Mouse (Mus musculus) midbrain, embryonic 15.5 days (tissue): ENCODE measurements around the gene Gm884. TPM values are rescaled to one million over a fixed set of nuclear protein-coding genes. Genes with fewer than 3 reads are reported as not detected.

Experiments used
- ATAC-seq: fragments of 200-750 bp; cut with Nextera tagmentation; replicated peaks from 2 replicates; pipeline ENCODE4 v1.8.0; 2017; ENCODE audit warnings: moderate TSS enrichment
- H3K27ac ChIP-seq: fragments of 300-500 bp; sonication (generic); 2 replicates; pipeline ENCODE4 v1.5.1; 2015; ENCODE audit warnings: mild to moderate bottlenecking, inconsistent platforms
- H3K27me3 ChIP-seq: fragments of 300-500 bp; sonication (generic); replicated peaks from 2 replicates; pipeline ENCODE4 v1.6.1; 2015; ENCODE audit warnings: inconsistent platforms
- H3K36me3 ChIP-seq: fragments of 300-500 bp; sonication (generic); replicated peaks from 2 replicates; pipeline ENCODE4 v1.6.1; 2015; ENCODE audit warnings: inconsistent platforms
- H3K4me1 ChIP-seq: fragments of 300-500 bp; sonication (generic); 2 replicates; pipeline ENCODE4 v1.6.1; 2015; ENCODE audit warnings: inconsistent platforms
- H3K4me2 ChIP-seq: fragments of 300-500 bp; sonication (generic); 2 replicates; pipeline ENCODE4 v1.6.1; 2015; ENCODE audit warnings: inconsistent platforms, mild to moderate bottlenecking, moderate library complexity
- H3K4me3 ChIP-seq: fragments of 300-500 bp; sonication (generic); 2 replicates; pipeline ENCODE4 v1.5.1; 2015; ENCODE audit warnings: mild to moderate bottlenecking, inconsistent platforms
- H3K9ac ChIP-seq: fragments of 300-500 bp; sonication (generic); 2 replicates; pipeline ENCODE4 v1.6.1; 2015; ENCODE audit warnings: mild to moderate bottlenecking, inconsistent platforms
- H3K9me3 ChIP-seq: fragments of 300-500 bp; sonication (generic); 2 replicates; pipeline ENCODE4 v1.6.1; 2016; ENCODE audit warnings: inconsistent platforms
- WGBS: fragments of 180-500 bp; shearing (Covaris S2); methylation state at CpG from one replicate; pipeline ENCODE4 v1.1.7; 2015; ENCODE audit warnings: mixed read lengths; 5-methylcytosine and 5-hydroxymethylcytosine counted together
- polyA plus RNA-seq: library from polyadenylated mRNA; unstranded; fragments of >200 nt; fragmentation: Nextera tagmentation; extraction: Ambion mirVana; gene quantifications from 2 replicates; pipeline ENCODE4 v1.2.1, GENCODE M21; 2015

Gene Gm884
- polyA plus RNA-seq: not detected in 2 replicates

DNA sequence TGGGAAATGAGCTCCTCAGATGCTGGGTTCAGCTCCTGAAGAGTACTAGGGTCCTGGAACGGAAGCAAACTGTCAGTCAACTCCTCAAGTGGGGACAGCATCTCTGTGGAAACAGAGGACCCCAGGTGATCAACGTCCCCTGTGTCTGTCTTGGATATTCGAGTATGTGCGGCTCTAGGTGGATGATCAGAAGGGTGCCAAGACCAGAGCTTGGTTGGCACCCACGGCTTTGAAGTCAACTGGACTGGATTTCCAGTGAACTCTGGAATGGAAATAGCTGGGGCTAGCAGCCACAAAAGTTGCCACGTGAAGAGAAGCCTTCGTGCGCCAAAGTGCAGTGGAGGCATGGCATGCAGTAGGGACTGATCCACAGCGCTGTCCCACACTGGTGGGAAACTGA, at the start of gene Gm884:
Gene Gm884, minus strand, starts transcription at position 101 of the 400 bp plus-strand sequence.
- 83% methylated on average over 9 of the region's 9 CpGs for WGBS
- no peak within 1 kb of the TSS for H3K4me3 ChIP-seq
- no peaks in the 10 kb centered on the region for H3K27me3 ChIP-seq
- H3K4me1 ChIP-seq: no peaks in the 10 kb centered on the region
- H3K27ac ChIP-seq: no peak within 1 kb of the TSS
- no peaks in the 10 kb centered on the region for H3K36me3 ChIP-seq
- no peaks in the 10 kb centered on the region for H3K9me3 ChIP-seq
- H3K9ac ChIP-seq: no peak within 1 kb of the TSS
- no peak for ATAC-seq
- no peak within 1 kb of the TSS for H3K4me2 ChIP-seq

GRCm38 (mm10) chr11:103666907-103667426, 46.0 kb upstream of the Gm884 start:
- no peaks in the 10 kb centered on the region for H3K36me3 ChIP-seq
- peak; percentile 63; the same call in 1 of the 2 replicates for ATAC-seq
- H3K4me1 ChIP-seq: peaks cover 28% of the 10 kb centered on the region
- no peaks in the 10 kb centered on the region for H3K27me3 ChIP-seq
- H3K9ac ChIP-seq: no peak overlapping the region
- H3K27ac ChIP-seq: no peak overlapping the region
- H3K9me3 ChIP-seq: no peaks in the 10 kb centered on the region
- WGBS: 36% methylated on average over 13 of the region's 13 CpGs
- no peak overlapping the region for H3K4me3 ChIP-seq
- no peak overlapping the region for H3K4me2 ChIP-seq

DNA sequence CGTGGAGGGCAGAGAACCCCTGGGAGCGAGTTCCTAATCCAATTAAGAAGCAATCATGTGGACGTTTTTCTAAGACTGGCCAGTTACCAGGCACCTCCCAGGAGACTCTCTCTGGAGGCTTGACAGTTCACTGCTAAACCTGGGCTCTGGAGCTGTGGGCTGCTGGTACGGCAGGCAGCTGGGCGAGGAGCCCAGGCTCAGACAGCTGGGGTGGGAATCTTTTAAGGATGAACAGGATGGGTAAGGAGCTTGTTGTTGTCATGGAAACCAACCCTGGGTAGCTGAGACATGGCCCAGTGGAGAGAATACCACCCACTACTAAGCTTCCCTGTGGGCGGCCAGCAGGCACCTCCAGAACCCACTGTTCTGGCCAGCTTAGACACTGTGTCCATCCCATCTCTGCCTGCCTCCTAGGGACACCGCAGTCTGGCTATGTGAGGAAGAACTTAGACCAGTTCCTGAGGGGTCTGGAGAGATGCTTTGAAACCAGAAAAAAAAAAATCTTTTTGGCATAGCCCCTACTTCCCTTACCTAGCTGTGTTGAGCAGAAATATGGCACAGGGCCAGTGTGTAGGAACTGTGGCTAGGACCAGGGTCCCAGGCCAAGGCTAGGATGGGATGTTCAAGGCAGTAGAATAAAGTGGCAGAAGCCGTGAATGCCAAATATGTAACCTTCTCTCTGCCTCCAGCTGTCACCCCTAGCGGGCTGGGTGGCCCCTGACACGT, 45.4 kb upstream of the Gm884 start:
- peak overlapping the region; percentile 11 for H3K27ac ChIP-seq
- peak; percentile 91 for ATAC-seq

GRCm38 (mm10) chr11:103665695-103666094, 44.8 kb upstream of the Gm884 start:
- Histone ChIP-seq H3K9me3 (no peaks in the 10 kb centered on the region), H3K27me3 (no peaks in the 10 kb centered on the region; the same call in 1 of the 2 replicates), H3K4me2 (no peak overlapping the region), H3K4me3 (no peak overlapping the region), H3K27ac (peak overlapping the region; percentile 11), H3K4me1 (peaks cover 28% of the 10 kb centered on the region), H3K9ac (no peak overlapping the region; the same call in 1 of the 2 replicates), H3K36me3 (no peaks in the 10 kb centered on the region)
- ATAC-seq: no peak; the same call in 1 of the 2 replicates
- 63% methylated on average over 1 of the region's 1 CpGs for WGBS

More for the DNA sequence above, 45.4 kb upstream of the Gm884 start:
- H3K4me1 ChIP-seq: peaks cover 28% of the 10 kb centered on the region
- 11% methylated on average over 10 of the region's 10 CpGs for WGBS
- no peaks in the 10 kb centered on the region for H3K36me3 ChIP-seq
- no peak overlapping the region for H3K9ac ChIP-seq
- no peak overlapping the region for H3K4me2 ChIP-seq
- H3K4me3 ChIP-seq: no peak overlapping the region
- no peaks in the 10 kb centered on the region; the same call in 1 of the 2 replicates for H3K27me3 ChIP-seq
- H3K9me3 ChIP-seq: no peaks in the 10 kb centered on the region

DNA sequence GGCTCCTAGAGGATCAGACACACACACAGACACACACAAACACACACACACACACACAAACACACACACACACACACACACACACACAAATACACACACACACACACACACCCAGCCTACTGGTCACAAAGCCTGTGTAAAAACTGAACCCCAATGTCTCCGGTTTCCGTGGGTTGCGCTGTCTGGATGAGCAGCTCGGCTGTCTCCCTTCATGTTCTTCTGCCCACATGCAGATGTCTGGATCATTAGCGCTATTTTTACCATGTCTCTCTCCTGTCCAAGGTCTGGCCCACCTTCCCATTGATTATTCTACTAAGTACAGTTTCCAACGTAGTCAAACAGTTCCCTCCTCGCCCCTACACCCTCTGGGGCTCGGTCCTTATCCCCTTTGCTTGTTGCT, 42.2 kb upstream of the Gm884 start:
- 80% methylated on average over 8 of the region's 8 CpGs for WGBS
- Histone ChIP-seq H3K9ac (no peak overlapping the region), H3K36me3 (no peaks in the 10 kb centered on the region), H3K4me1 (peaks cover 28% of the 10 kb centered on the region), H3K4me3 (no peak overlapping the region), H3K4me2 (no peak overlapping the region), H3K27ac (no peak overlapping the region), H3K27me3 (no peaks in the 10 kb centered on the region; the same call in 1 of the 2 replicates), H3K9me3 (no peaks in the 10 kb centered on the region)
- ATAC-seq: no peak

- Histone ChIP-seq H3K27me3 (no peaks in the 10 kb centered on the region; the same call in 1 of the 2 replicates), H3K4me2 (no peak overlapping the region), H3K36me3 (no peaks in the 10 kb centered on the region), H3K4me3 (no peak overlapping the region), H3K9me3 (no peaks in the 10 kb centered on the region), H3K4me1 (peaks cover 28% of the 10 kb centered on the region), H3K27ac (no peak overlapping the region), H3K9ac (no peak overlapping the region)
- 77% methylated on average over 5 of the region's 5 CpGs for WGBS
- ATAC-seq: no peak
Observed at GRCm38 (mm10) chr11:103662546-103662945, 41.6 kb upstream of the Gm884 start.

GRCm38 (mm10) chr11:103661863-103662262, 40.9 kb upstream of the Gm884 start:
- Histone ChIP-seq H3K27ac (no peak overlapping the region), H3K4me3 (no peak overlapping the region), H3K9me3 (no peaks in the 10 kb centered on the region), H3K36me3 (no peaks in the 10 kb centered on the region), H3K9ac (no peak overlapping the region), H3K4me2 (no peak overlapping the region), H3K27me3 (no peaks in the 10 kb centered on the region; the same call in 1 of the 2 replicates), H3K4me1 (peaks cover 23% of the 10 kb centered on the region)
- ATAC-seq: no peak
- WGBS: 66% methylated on average over 4 of the region's 4 CpGs

GRCm38 (mm10) chr11:103658189-103658588, 37.2 kb upstream of the Gm884 start:
- no peak overlapping the region for H3K4me3 ChIP-seq
- no peak overlapping the region for H3K9ac ChIP-seq
- H3K27me3 ChIP-seq: peaks cover 25% of the 10 kb centered on the region
- no peak for ATAC-seq
- WGBS: 69% methylated on average over 7 of the region's 7 CpGs
- no peaks in the 10 kb centered on the region for H3K9me3 ChIP-seq
- H3K36me3 ChIP-seq: no peaks in the 10 kb centered on the region
- H3K4me2 ChIP-seq: no peak overlapping the region
- no peak overlapping the region for H3K27ac ChIP-seq
- H3K4me1 ChIP-seq: peaks cover 16% of the 10 kb centered on the region

DNA sequence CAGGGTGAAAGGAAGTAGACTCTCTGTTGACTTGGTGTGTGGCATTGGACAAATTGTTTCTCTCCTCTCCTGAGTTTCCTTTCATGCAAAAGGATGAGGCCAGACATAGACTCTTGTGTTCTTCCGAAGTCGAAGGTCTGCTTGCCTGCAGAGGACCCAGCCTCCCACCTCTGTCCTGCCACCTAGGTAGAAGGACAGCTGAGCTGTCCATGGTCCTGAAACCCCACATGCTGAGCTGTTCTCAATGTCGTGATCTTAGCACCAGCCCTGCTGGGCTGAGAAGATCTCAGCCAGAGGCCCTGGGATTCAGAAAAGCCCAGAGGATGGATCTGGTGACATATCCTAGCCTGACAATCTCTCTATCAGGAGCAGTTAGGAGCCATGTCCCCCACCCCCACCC, 35.6 kb upstream of the Gm884 start:
- Histone ChIP-seq H3K9ac (no peak overlapping the region), H3K4me1 (peaks cover 16% of the 10 kb centered on the region), H3K4me3 (no peak overlapping the region), H3K9me3 (no peaks in the 10 kb centered on the region), H3K27me3 (peaks cover 42% of the 10 kb centered on the region), H3K36me3 (no peaks in the 10 kb centered on the region), H3K27ac (no peak overlapping the region), H3K4me2 (no peak overlapping the region)
- ATAC-seq: no peak
- WGBS: 6% methylated on average over 3 of the region's 3 CpGs

DNA sequence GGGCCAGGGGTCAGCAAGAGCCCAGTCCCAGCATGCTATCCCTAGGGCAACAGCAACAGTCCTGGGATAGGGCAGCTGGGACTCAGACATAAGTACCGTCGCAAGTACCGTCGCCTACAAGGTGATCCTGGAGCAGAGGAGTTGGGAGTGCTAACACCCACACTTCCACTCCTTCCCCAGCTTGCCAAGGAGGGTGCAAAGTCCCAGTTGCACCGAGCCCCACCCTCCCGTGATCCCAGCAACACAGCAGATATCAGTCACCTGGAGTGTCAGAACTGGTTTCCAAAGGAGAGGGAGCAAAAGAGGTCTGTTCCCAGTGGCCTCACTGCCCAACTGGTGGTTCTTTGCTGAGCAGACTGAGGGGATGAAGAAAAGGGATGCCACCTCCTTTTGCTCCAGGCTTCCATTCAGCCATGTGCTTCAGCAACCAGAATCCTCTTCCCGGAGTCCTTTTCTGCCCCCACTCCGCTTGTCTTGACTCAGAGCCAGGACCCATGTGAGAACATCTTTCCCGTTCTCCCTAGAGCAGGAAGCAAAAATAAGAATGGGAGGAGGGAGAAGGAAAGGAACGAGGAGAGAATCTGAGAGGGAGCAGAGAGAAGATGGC, 32.5 kb upstream of the Gm884 start:
- H3K4me3 ChIP-seq: no peak overlapping the region
- no peak overlapping the region for H3K9ac ChIP-seq
- peaks cover 31% of the 10 kb centered on the region for H3K4me1 ChIP-seq
- no peaks in the 10 kb centered on the region for H3K36me3 ChIP-seq
- no peak overlapping the region for H3K27ac ChIP-seq
- ATAC-seq: no peak
- peaks cover 71% of the 10 kb centered on the region for H3K27me3 ChIP-seq
- no peak overlapping the region for H3K4me2 ChIP-seq
- 72% methylated on average over 10 of the region's 10 CpGs for WGBS
- no peaks in the 10 kb centered on the region for H3K9me3 ChIP-seq

DNA sequence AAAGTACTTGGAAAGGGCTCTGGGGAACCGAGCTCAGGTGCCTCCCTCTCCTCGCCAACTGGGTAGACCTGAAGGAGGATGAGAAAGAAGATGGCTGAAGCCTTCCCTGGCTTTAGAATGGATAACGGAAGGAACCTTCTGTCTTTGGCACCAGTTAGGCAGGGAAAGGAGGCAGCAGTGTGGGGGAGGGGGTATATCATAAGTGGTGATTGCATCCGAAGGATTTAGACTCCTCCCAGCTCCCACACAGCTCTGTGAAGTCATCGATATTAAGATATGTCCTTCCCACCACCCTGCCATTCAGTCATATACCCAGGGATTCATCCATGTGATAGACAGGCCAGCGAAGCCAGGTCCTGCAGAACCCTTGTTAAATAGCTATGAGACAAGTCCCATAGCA, 30.5 kb upstream of the Gm884 start:
- Histone ChIP-seq H3K9me3 (no peaks in the 10 kb centered on the region), H3K4me1 (peaks cover 25% of the 10 kb centered on the region), H3K27ac (no peak overlapping the region), H3K36me3 (no peaks in the 10 kb centered on the region), H3K9ac (no peak overlapping the region), H3K27me3 (peaks cover 87% of the 10 kb centered on the region), H3K4me2 (no peak overlapping the region), H3K4me3 (no peak overlapping the region)
- ATAC-seq: no peak
- 87% methylated on average over 6 of the region's 6 CpGs for WGBS

- WGBS: 2% methylated on average over 37 of the region's 37 CpGs
- H3K36me3 ChIP-seq: no peaks in the 10 kb centered on the region
- peaks cover 14% of the 10 kb centered on the region for H3K4me1 ChIP-seq
- ATAC-seq: no peak
- peak overlapping the region; percentile 43 for H3K4me3 ChIP-seq
- peak overlapping the region; percentile 85 for H3K4me2 ChIP-seq
- peak overlapping the region; percentile 19; the same call in 1 of the 2 replicates for H3K9ac ChIP-seq
- H3K27ac ChIP-seq: no peak overlapping the region
- H3K9me3 ChIP-seq: no peaks in the 10 kb centered on the region
- H3K27me3 ChIP-seq: peaks cover 82% of the 10 kb centered on the region
Observed at GRCm38 (mm10) chr11:103649983-103650493, 29.1 kb upstream of the Gm884 start.
